Mouse (Mus musculus): Measurements from ENCODE around the gene Cpt2.

GRCm38 (mm10) chr4:107962792-107963191 is 39.4 kb upstream of the Cpt2 start:
- TF ChIP-seq CTCF (IDR thresholded peaks at IDR 0.05) (no peak), EP300 (IDR thresholded peaks at IDR 0.05) (no peak)
